Mouse (Mus musculus): ENCODE measurements around the gene Sirt2.

DNA sequence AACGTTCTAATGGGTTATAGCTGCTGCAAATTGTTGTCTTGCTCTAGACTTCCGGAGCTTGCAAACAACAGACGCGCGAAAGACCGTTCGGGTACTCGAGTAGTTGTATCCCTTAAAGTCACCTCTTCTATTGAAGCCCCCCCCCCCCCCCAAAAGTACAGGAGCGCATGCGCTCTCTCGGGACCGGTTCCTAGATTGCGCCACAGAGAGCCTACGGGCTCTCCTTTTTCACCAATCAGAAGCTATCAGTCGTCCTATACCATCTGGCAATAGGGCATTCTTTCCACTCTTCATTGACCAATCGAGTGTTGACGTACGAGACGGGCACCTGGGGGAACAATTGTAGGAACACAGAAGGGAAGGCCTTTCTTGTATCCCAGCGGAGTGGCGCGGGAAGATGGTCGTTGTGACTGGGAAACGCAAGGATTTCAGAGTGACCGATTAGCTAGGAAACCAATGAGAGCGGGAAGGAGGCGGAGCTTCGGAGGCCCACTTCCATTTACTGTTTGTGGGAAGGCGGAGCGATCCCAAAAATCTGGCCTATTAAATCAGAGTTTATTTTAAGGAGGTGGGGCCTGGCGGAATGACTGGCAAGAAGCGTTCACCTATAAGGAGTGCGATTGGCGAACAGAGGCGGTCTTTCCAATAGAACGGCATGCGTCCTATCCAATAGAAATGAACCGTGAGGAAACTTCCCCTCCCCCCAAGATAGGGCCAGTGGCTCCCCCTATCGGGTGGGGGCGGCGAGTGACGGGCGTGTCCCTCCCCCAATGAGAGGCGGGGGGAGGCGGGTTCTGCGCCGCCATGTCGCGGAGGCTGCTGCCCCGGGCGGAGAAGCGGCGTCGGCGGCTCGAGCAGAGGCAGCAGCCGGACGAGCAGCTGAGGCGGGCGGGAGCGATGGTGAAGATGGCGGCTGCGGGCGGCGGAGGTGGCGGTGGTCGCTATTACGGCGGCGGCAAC, 43.9 kb downstream of the Sirt2 start:
- no peak for TF ChIP-seq GATA1 (IDR thresholded peaks at IDR 0.05; ENCODE audit: borderline replicate concordance, low read length)
- no peak for TF ChIP-seq CTCF (IDR thresholded peaks at IDR 0.05; ENCODE audit: low read depth, low read length)
- no peak for TF ChIP-seq TAL1 (conservative IDR thresholded peaks at IDR 0.05; ENCODE audit: low read depth, low read length)
- no peak for TF ChIP-seq GATA2 (IDR thresholded peaks at IDR 0.05; ENCODE audit: borderline replicate concordance, low read depth, low read length)
- no peak for TF ChIP-seq POLR2AphosphoS5 (IDR thresholded peaks at IDR 0.05; ENCODE audit: insufficient replicate concordance, low read depth, low read length)

Measured in G1E (cell line).